Mouse (Mus musculus) lung, embryonic 15.5 days (tissue): Measurements from ENCODE around the gene Zfp488. TPM values are rescaled to one million over a fixed set of nuclear protein-coding genes. Genes with fewer than 3 reads are reported as not detected.

Source experiments
- ATAC-seq: fragments of 200-750 bp; cut with Nextera tagmentation; 2 replicates; pipeline ENCODE4 v1.8.0; 2017; ENCODE audit warnings: moderate number of reproducible peaks, borderline replicate concordance; ENCODE audit not compliant: low FRiP score, low TSS enrichment; ENCODE audit errors: extremely low read depth
- H3K27ac ChIP-seq: fragments of 300-500 bp; sonication (generic); 2 replicates; pipeline ENCODE4 v1.5.1; 2015; ENCODE audit warnings: moderate library complexity, mild to moderate bottlenecking, inconsistent platforms
- H3K27me3 ChIP-seq: fragments of 300-500 bp; sonication (generic); 2 replicates; pipeline ENCODE4 v1.6.1; 2015; ENCODE audit warnings: inconsistent platforms
- H3K36me3 ChIP-seq: fragments of 300-500 bp; sonication (generic); 2 replicates; pipeline ENCODE4 v1.6.1; 2015; ENCODE audit warnings: inconsistent platforms
- H3K4me1 ChIP-seq: fragments of 300-500 bp; sonication (generic); 2 replicates; pipeline ENCODE4 v1.6.1; 2015; ENCODE audit warnings: inconsistent platforms
- H3K4me2 ChIP-seq: fragments of 300-500 bp; sonication (generic); 2 replicates; pipeline ENCODE4 v1.6.1; 2015; ENCODE audit warnings: inconsistent platforms, mild to moderate bottlenecking, moderate library complexity
- H3K4me3 ChIP-seq: fragments of 300-500 bp; sonication (generic); 2 replicates; pipeline ENCODE4 v1.5.1; 2015; ENCODE audit warnings: mild to moderate bottlenecking, inconsistent platforms
- H3K9ac ChIP-seq: fragments of 300-500 bp; sonication (generic); 2 replicates; pipeline ENCODE4 v1.6.1; 2015; ENCODE audit warnings: inconsistent platforms
- H3K9me3 ChIP-seq: fragments of 300-500 bp; sonication (generic); 2 replicates; pipeline ENCODE4 v1.6.1; 2016; ENCODE audit warnings: inconsistent platforms
- WGBS: fragments of 180-500 bp; shearing (Covaris S2); methylation state at CpG from one replicate; pipeline ENCODE4 v1.1.7; 2015; 5-methylcytosine and 5-hydroxymethylcytosine counted together
- polyA plus RNA-seq: library from polyadenylated mRNA; unstranded; fragments of >200 nt; fragmentation: Nextera tagmentation; extraction: Ambion mirVana; gene quantifications from 2 replicates; pipeline ENCODE4 v1.2.1, GENCODE M21; 2015

Gene Zfp488
- polyA plus RNA-seq, 1 experiment from 2014 or later, result not detected

DNA sequence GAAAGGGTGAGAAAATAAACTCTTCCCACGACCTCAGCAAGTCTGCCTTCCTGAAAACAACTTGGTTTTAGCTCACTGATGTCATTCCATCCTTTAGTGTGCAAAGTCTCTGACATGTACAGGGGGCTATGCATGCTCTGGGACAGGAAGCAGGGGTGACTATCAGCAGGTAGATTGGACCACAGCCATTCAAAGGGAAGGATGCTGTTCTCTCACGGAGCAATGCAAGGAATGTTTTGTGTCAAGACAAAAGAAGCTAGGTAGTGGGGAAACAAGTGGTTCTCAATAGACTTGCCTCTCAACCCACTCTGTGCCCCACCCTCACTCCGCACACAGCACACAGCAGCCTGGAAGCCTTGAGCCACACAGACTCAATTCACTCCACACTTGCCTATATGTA, 10.6 kb upstream of the Zfp488 start:
- Histone ChIP-seq H3K4me2 (no peak overlapping the region), H3K9me3 (no peaks in the 10 kb centered on the region), H3K27ac (no peak overlapping the region), H3K27me3 (no peaks in the 10 kb centered on the region), H3K4me3 (no peak overlapping the region), H3K36me3 (no peaks in the 10 kb centered on the region), H3K9ac (no peak overlapping the region), H3K4me1 (no peaks in the 10 kb centered on the region)
- WGBS, result 37% methylated on average over 3 of the region's 3 CpGs
- ATAC-seq, result no peak

DNA sequence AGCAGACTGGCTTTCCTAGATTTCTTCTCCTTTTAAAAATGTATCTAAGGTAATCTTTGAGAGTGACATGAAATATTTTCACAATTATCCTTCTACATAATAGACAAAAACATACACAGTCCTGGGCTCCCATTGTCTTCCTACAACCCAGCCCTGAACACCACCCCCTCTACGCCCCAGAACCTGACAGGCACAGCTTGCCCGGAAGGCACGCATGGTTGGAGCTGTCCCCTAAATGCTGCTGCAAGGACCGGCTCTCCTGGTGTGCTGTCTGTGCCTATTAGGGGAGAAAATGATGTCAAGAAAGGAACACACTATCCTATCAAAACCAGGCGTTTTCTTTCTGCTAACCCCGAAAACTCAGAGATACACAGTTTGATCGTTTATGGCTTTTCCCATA, 816 bp downstream of the Zfp488 start:
- no peak for ATAC-seq
- Histone ChIP-seq H3K4me2 (no peak overlapping the region), H3K4me3 (no peak overlapping the region), H3K9me3 (no peaks in the 10 kb centered on the region), H3K4me1 (0 out of 2 replicates have a peak, but pooled peaks cover 6% of the 10 kb centered on the region), H3K27ac (no peak overlapping the region), H3K9ac (no peak overlapping the region), H3K27me3 (peaks cover 11% of the 10 kb centered on the region; the same call in 1 of the 2 replicates), H3K36me3 (no peaks in the 10 kb centered on the region)
- 41% methylated on average over 7 of the region's 7 CpGs for WGBS

DNA sequence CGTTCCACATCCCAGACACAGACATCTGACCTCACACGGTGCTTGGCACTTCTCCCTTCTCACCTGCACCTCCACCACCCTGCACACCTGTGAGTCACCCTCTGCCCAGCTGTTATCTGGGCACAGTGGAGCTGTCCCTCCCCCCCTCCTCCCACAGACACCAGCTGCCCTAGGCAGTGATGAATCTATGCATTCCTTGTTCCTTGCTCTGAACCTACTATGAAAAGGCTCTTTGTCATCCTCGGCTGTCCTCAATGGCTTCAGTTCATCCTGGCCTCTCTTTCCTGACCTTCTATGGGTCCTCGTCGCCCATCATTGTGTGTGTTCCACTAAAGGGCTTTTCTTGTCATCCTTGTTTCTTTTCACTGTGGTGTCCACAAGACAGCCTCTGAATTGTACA, 3.8 kb downstream of the Zfp488 start:
- Histone ChIP-seq H3K27ac (no peak overlapping the region), H3K4me1 (0 out of 2 replicates have a peak, but pooled peaks cover 6% of the 10 kb centered on the region), H3K9me3 (no peaks in the 10 kb centered on the region), H3K36me3 (no peaks in the 10 kb centered on the region), H3K9ac (no peak overlapping the region), H3K4me2 (no peak overlapping the region), H3K27me3 (peaks cover 11% of the 10 kb centered on the region; the same call in 1 of the 2 replicates), H3K4me3 (no peak overlapping the region)
- 55% methylated on average over 5 of the region's 5 CpGs for WGBS
- ATAC-seq, result no peak

DNA sequence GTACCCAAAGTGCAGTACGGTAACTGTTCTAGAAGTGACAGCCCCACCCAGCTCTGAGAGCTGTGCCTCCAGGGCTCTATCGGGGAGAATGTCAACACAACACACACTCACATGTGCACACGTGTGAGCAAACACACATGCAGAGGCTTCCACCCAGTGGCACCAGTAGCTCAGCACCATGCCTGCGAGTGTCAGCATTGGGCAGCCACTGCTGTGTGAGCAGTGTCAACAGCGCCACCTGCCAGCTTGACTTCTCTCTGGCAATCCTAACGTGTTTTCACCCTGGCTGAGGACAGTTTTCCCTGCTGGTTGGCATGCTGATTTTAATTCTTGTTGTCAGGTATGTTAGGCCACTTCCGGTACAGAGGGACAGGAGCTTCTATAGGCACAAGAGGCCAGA, 5.9 kb downstream of the Zfp488 start:
- Histone ChIP-seq H3K4me2 (no peak overlapping the region), H3K4me3 (no peak overlapping the region), H3K27ac (no peak overlapping the region), H3K36me3 (no peaks in the 10 kb centered on the region), H3K9me3 (no peaks in the 10 kb centered on the region), H3K9ac (no peak overlapping the region), H3K4me1 (no peaks in the 10 kb centered on the region), H3K27me3 (no peaks in the 10 kb centered on the region; the same call in 1 of the 2 replicates)
- ATAC-seq, result no peak
- WGBS, result 38% methylated on average over 7 of the region's 7 CpGs

DNA sequence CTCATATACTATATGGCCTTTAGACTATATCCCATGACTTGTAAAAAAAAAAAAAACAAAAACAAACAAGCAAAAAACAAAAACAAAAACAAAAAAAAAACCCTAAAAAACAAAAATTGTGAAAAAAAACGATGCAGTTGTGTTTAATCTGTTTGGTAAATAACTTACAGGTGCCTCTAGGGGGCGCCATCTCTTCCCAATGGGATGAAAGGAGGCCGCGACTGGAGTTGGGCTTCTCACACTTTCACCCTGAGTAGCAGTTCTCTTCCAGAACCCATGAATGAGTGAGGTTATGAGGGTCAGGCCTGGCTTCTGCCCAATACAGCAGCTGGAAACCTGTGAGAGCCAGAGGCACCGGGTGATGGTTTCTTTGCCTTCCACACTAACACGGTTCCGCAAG, 12.9 kb downstream of the Zfp488 start:
- Histone ChIP-seq H3K9ac (no peak overlapping the region), H3K36me3 (no peaks in the 10 kb centered on the region), H3K4me1 (no peaks in the 10 kb centered on the region), H3K27ac (no peak overlapping the region), H3K9me3 (no peaks in the 10 kb centered on the region), H3K27me3 (no peaks in the 10 kb centered on the region), H3K4me3 (no peak overlapping the region), H3K4me2 (no peak overlapping the region)
- no peak; the same call in 1 of the 2 replicates for ATAC-seq
- WGBS, result 53% methylated on average over 7 of the region's 7 CpGs

DNA sequence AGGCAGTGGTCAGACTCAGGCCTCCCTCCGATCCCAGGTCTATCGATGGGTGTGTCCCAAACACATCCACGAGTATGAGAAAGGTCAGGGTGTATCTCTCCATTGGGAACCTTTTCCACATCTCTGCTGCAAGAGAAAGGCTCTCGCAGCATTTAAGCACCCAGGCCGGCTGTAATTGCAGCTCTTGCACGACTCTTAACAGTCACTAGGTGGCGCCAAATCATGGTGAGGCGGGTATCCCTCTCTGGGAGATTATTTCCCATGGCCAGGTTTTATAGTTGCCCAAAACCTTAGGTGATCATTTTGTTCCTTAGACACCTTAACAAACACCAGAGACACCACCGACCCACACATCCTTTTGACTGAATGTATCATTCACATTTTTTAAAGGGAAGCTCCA, 19.2 kb downstream of the Zfp488 start:
- Histone ChIP-seq H3K4me3 (no peak overlapping the region), H3K9ac (no peak overlapping the region), H3K27ac (no peak overlapping the region), H3K36me3 (no peaks in the 10 kb centered on the region), H3K27me3 (no peaks in the 10 kb centered on the region), H3K4me1 (no peaks in the 10 kb centered on the region), H3K4me2 (no peak overlapping the region), H3K9me3 (no peaks in the 10 kb centered on the region)
- ATAC-seq, result no peak
- 10% methylated on average over 9 of the region's 9 CpGs for WGBS

DNA sequence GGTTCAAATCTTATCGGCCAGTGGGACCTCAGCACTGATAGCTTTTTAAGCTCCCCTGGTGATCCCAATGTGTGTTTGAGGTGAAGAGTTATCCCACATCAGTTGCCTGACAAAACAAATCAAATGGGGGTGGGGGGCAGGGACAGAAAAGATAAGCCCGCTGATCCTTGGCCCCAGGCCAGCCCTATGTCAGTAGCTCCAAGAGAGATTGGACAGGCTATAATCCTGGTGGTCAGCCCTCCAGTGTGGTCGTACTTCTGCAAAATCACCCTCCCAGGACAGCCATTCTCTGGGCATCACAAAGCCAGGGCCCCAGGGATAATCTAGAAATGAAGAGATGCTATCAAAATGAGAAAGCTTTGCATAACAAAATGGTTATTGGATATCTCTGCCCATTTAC, 19.7 kb downstream of the Zfp488 start:
- no peak for ATAC-seq
- Histone ChIP-seq H3K4me1 (no peaks in the 10 kb centered on the region), H3K27me3 (no peaks in the 10 kb centered on the region), H3K9me3 (no peaks in the 10 kb centered on the region), H3K4me2 (no peak overlapping the region), H3K36me3 (no peaks in the 10 kb centered on the region), H3K4me3 (no peak overlapping the region), H3K27ac (no peak overlapping the region), H3K9ac (no peak overlapping the region)
- 25% methylated on average over 3 of the region's 3 CpGs for WGBS

DNA sequence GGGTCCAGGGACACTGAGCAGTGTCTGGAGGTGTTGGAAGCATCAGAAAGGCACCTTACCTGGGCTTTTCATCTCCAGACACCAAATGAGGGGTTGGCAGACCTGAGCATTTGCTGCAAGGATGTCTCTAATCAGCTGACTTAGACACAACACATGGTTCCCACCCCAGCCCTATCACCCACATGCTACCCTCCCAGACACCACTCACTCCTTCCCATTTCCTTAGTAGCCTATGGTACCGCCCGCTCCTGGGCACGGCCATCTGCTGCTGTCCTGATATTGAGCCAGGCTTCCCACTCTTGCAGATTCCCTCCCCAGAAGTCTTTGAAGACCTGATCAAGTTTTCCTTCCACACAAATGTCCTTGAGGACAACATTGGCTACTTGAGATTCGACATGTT, 20.4 kb downstream of the Zfp488 start:
- Histone ChIP-seq H3K9ac (no peak overlapping the region), H3K9me3 (no peaks in the 10 kb centered on the region), H3K27me3 (no peaks in the 10 kb centered on the region), H3K4me2 (no peak overlapping the region), H3K4me1 (no peaks in the 10 kb centered on the region), H3K4me3 (no peak overlapping the region), H3K27ac (no peak overlapping the region), H3K36me3 (no peaks in the 10 kb centered on the region)
- 81% methylated on average over 4 of the region's 4 CpGs for WGBS
- no peak for ATAC-seq

DNA sequence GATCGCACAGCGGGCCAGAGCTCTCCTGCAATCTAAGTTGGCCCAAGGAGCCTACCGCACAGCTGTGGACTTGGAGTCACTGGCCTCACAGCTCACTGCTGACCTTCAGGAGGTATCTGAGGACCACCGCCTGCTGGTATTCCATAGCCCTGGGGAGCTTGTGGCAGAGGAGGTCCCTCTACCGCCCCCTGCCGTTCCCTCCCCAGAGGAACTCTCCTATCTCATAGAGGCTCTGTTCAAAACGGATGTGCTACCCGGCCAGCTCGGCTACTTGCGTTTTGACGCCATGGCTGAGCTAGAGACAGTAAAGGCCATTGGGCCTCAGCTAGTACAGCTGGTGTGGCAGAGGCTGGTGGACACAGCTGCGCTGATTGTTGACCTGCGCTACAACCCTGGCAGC, 22.5 kb downstream of the Zfp488 start:
- H3K9me3 ChIP-seq, result no peaks in the 10 kb centered on the region
- no peaks in the 10 kb centered on the region for H3K36me3 ChIP-seq
- no peaks in the 10 kb centered on the region for H3K4me1 ChIP-seq
- no peak for ATAC-seq
- WGBS, result 68% methylated on average over 13 of the region's 13 CpGs
- H3K27ac ChIP-seq, result no peak overlapping the region
- H3K4me3 ChIP-seq, result no peak overlapping the region
- H3K4me2 ChIP-seq, result no peak overlapping the region
- H3K27me3 ChIP-seq, result no peaks in the 10 kb centered on the region
- H3K9ac ChIP-seq, result no peak overlapping the region

DNA sequence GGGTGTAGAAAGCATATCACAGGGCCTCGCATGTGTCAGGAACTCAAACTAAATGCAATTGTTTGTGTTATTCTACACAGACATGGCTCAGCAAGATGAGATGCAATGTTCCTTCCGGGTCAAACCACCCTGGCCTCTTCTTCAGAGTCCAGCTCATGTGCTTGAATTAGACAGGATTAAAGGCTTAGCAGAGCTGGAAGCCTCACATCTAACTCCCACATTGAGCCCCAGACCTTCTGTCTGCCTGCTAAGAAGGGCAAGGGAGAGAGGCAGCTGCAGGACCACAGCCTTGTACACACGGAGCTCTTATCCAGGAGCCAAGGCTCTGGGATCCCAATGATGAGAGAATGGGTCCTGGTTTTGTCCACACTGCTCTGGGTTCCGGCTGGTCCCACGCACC, 24.8 kb downstream of the Zfp488 start, which contains the start of gene Rbp3:
TSS of gene Rbp3 (plus strand) at position 243 of the 400 bp plus-strand sequence.
- H3K36me3 ChIP-seq, result no peaks in the 10 kb centered on the region
- H3K9ac ChIP-seq, result no peak within 1 kb of the TSS
- no peak within 1 kb of the TSS for H3K4me2 ChIP-seq
- H3K9me3 ChIP-seq, result no peaks in the 10 kb centered on the region
- no peaks in the 10 kb centered on the region for H3K4me1 ChIP-seq
- H3K27ac ChIP-seq, result no peak within 1 kb of the TSS
- no peak for ATAC-seq
- no peak within 1 kb of the TSS for H3K4me3 ChIP-seq
- H3K27me3 ChIP-seq, result no peaks in the 10 kb centered on the region
- 89% methylated on average over 5 of the region's 5 CpGs for WGBS

DNA sequence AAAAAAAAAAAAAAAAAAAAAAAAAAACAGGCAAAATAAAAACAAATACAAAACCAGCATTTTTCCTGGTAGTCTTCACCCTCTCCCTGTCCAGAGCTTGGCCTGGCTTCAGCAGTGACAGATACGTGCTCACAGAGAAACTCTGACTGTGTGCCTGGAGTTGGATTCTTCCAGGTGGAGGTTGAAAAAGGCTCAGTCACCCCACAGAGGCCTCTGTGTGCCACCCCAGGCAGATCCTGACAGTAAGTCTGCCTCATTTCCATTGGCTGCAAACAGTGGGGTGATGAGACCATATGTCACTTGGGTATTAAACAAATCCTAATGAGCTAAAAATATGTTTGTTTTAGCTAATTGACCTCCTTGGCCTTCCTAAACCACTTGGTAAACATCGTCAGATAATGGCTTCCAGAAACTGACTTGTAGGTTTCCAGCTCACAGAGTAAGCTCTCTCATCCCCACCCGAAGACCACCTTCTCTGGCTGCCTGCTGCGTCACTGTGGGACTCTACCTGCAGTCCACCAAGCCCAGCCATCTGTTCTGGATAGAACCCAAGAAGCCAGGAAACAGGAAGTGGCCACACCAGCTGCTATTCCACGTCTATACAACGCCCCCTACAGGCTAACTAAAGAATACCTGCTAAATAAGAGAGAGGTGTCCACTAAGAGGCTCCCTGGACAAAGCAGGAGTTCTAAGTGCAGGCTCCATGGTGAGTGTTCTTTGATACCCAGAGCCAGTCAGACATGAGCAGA, 26.2 kb downstream of the Zfp488 start:
- Histone ChIP-seq H3K36me3 (no peaks in the 10 kb centered on the region), H3K4me3 (no peak overlapping the region), H3K27ac (no peak overlapping the region), H3K4me1 (no peaks in the 10 kb centered on the region), H3K27me3 (no peaks in the 10 kb centered on the region), H3K4me2 (no peak overlapping the region), H3K9me3 (no peaks in the 10 kb centered on the region), H3K9ac (no peak overlapping the region)
- ATAC-seq, result no peak
- WGBS, result 39% methylated on average over 6 of the region's 6 CpGs

DNA sequence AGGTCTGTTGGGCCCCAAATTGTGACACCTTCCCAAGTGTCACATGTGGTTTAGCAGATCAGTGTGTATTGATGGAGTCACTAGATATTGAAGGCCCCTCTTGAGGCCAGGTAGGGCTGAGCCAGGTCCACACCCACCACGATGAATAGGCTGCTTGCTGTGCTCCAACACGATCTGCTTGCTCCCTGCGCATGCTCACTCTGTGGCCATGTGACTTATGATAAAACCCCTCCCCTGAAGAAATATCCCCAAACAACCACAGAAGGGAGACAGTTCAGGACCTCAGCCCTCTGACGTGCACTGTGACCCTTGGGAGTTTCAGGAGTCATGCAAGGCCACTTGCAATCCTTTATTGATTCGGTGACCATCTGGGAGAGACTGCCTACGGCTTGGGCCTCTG, 32.4 kb downstream of the Zfp488 start:
- Histone ChIP-seq H3K4me2 (no peak overlapping the region), H3K9me3 (no peaks in the 10 kb centered on the region), H3K27ac (no peak overlapping the region), H3K36me3 (no peaks in the 10 kb centered on the region), H3K9ac (no peak overlapping the region), H3K27me3 (no peaks in the 10 kb centered on the region), H3K4me3 (no peak overlapping the region), H3K4me1 (no peaks in the 10 kb centered on the region)
- ATAC-seq, result no peak
- 71% methylated on average over 6 of the region's 6 CpGs for WGBS

DNA sequence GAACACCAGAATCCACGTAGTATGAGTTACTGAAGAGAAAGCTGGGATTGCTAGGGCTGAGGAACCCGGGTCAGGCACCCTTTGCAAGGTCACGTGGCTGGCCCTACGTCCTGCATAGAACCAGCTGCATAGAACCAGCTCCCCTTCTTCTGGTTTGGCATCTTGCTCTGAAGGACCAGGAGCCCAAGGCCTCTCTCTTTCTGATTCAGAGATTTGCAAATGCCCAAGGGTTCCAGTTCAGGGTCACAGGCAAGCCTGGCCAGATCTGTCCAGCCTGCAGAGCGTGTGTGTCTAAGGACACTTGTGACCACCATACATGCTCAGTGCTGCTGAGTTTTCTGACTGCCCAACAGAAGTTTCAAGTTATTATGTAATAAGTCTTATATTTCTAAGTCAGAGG, 36.3 kb downstream of the Zfp488 start:
- H3K27ac ChIP-seq, result no peak overlapping the region
- ATAC-seq, result no peak
- H3K4me1 ChIP-seq, result no peaks in the 10 kb centered on the region
- H3K9ac ChIP-seq, result no peak overlapping the region
- no peaks in the 10 kb centered on the region for H3K9me3 ChIP-seq
- H3K27me3 ChIP-seq, result no peaks in the 10 kb centered on the region
- H3K4me2 ChIP-seq, result no peak overlapping the region
- no peak overlapping the region for H3K4me3 ChIP-seq
- no peaks in the 10 kb centered on the region for H3K36me3 ChIP-seq
- WGBS, result 62% methylated on average over 5 of the region's 5 CpGs
